Mouse (Mus musculus) midbrain, embryonic 16.5 days (tissue): Measurements from ENCODE around the gene Bloc1s4. TPM values are rescaled to one million over a fixed set of nuclear protein-coding genes. Genes with fewer than 3 reads are reported as not detected.

Experiments
- ATAC-seq: fragments of 200-750 bp; cut with Nextera tagmentation; 2 replicates; pipeline ENCODE4 v1.8.0; 2017; ENCODE audit warnings: moderate TSS enrichment
- H3K27ac ChIP-seq: fragments of 300-500 bp; sonication (generic); 2 replicates; pipeline ENCODE4 v1.5.1; 2014; ENCODE audit warnings: mild to moderate bottlenecking, low read length, mixed read lengths
- H3K27me3 ChIP-seq: fragments of 300-500 bp; sonication (generic); 2 replicates; pipeline ENCODE4 v1.6.1; 2014; ENCODE audit warnings: low read depth, low read length, mixed read lengths; ENCODE audit not compliant: control insufficient read depth, insufficient read depth
- H3K36me3 ChIP-seq: fragments of 300-500 bp; sonication (generic); 2 replicates; pipeline ENCODE4 v1.6.1; 2014; ENCODE audit warnings: mild to moderate bottlenecking, low read length, moderate library complexity, mixed read lengths; ENCODE audit not compliant: control insufficient read depth, insufficient read depth
- H3K4me1 ChIP-seq: fragments of 300-500 bp; sonication (generic); 2 replicates; pipeline ENCODE4 v1.6.1; 2014; ENCODE audit warnings: mild to moderate bottlenecking, low read length, mixed read lengths; ENCODE audit not compliant: control insufficient read depth, insufficient read depth
- H3K4me2 ChIP-seq: fragments of 300-500 bp; sonication (generic); 2 replicates; pipeline ENCODE4 v1.6.1; 2014; ENCODE audit warnings: mild to moderate bottlenecking, low read length, mixed read lengths
- H3K4me3 ChIP-seq: fragments of 300-500 bp; sonication (generic); 2 replicates; pipeline ENCODE4 v1.5.1; 2014; ENCODE audit warnings: low read depth, mild to moderate bottlenecking, low read length, moderate library complexity, mixed read lengths
- H3K9ac ChIP-seq: fragments of 300-500 bp; sonication (generic); 2 replicates; pipeline ENCODE4 v1.6.1; 2014; ENCODE audit warnings: low read depth, low read length, mixed read lengths
- H3K9me3 ChIP-seq: fragments of 300-500 bp; sonication (generic); replicated peaks from 2 replicates; pipeline ENCODE4 v1.6.1; 2014; ENCODE audit warnings: mild to moderate bottlenecking, low read length, mixed read lengths; ENCODE audit not compliant: control insufficient read depth, poor library complexity, severe bottlenecking
- WGBS: fragments of 180-500 bp; shearing (Covaris S2); extraction: QIAGEN DNeasy Blood & Tissue Kit; methylation state at CpG from one replicate; pipeline ENCODE4 v1.1.7; 2014; 5-methylcytosine and 5-hydroxymethylcytosine counted together
- polyA plus RNA-seq: library from polyadenylated mRNA; unstranded; fragments of >200 nt; fragmentation: Nextera tagmentation; extraction: Ambion mirVana; gene quantifications from 2 replicates; pipeline ENCODE4 v1.2.1, GENCODE M21; 2015

The Bloc1s4 gene
- polyA plus RNA-seq, 1 experiment from 2014 or later: 29.3 TPM

DNA sequence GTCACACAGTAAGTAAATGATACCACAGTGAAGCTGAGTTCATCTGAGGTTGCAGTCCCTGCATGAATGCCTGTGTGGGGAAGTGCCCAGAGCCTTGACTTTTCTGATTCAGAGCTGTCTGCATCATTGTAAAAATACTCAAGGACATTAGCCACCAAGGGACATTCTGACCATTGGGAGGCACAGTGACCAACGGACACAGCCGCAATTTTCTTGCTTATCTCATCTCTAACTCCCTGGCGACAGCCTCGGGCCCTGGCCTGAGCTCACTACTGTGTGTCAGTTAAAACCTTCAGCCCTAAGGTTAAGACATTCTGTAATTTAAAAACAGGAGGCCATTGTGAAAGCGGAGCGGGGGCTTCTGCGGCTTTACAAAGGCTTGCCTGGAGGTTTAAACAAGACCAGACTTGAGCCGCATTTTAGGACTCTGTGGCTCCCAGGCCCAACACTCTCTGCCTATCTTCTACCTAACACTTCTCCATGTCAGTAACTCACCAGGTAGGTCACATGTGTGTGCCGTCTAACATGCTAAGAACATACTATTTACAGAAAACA, 27.6 kb upstream of the Bloc1s4 start:
- Histone ChIP-seq H3K4me1 (no peaks in the 10 kb centered on the region), H3K4me2 (no peak overlapping the region), H3K9ac (no peak overlapping the region), H3K36me3 (no peaks in the 10 kb centered on the region), H3K9me3 (no peaks in the 10 kb centered on the region; the same call in 1 of the 2 replicates), H3K27me3 (no peaks in the 10 kb centered on the region), H3K4me3 (no peak overlapping the region), H3K27ac (no peak overlapping the region)
- WGBS: 24% methylated on average over 9 of the region's 9 CpGs
- ATAC-seq: no peak

GRCm38 (mm10) chr5:36775317-36775716, 26.9 kb upstream of the Bloc1s4 start:
- Histone ChIP-seq H3K9ac (no peak overlapping the region), H3K4me1 (no peaks in the 10 kb centered on the region), H3K27ac (no peak overlapping the region), H3K4me3 (no peak overlapping the region), H3K36me3 (no peaks in the 10 kb centered on the region), H3K9me3 (no peaks in the 10 kb centered on the region), H3K4me2 (no peak overlapping the region), H3K27me3 (no peaks in the 10 kb centered on the region)
- 84% methylated on average over 2 of the region's 2 CpGs for WGBS
- no peak for ATAC-seq

GRCm38 (mm10) chr5:36772586-36772985, 24.1 kb upstream of the Bloc1s4 start:
- H3K4me2 ChIP-seq: no peak overlapping the region
- no peak for ATAC-seq
- WGBS: 75% methylated on average over 5 of the region's 5 CpGs
- H3K36me3 ChIP-seq: no peaks in the 10 kb centered on the region
- H3K4me3 ChIP-seq: no peak overlapping the region
- H3K9ac ChIP-seq: no peak overlapping the region
- H3K9me3 ChIP-seq: no peaks in the 10 kb centered on the region
- H3K27ac ChIP-seq: no peak overlapping the region
- H3K4me1 ChIP-seq: peaks cover 1% of the 10 kb centered on the region; the same call in 1 of the 2 replicates
- no peaks in the 10 kb centered on the region for H3K27me3 ChIP-seq

DNA sequence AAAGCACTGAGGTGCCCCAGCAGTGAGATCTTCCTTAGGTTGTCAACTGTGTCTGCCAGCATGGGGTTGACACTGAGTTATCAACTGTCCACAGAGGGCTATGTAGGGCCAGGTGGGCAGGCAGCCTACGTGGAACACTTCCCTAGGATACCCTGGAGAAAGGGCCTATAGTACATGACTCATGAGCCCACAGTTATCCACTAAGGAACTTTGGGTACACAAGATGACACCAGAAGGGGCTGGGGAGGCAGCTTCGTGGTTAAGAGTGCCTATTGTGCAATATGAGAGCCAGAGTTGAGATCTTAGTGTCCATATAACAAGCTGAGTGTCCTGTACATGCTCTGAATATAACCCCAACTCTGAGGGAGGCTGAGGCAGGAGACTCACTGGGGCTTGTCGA, 21.2 kb upstream of the Bloc1s4 start:
- Histone ChIP-seq H3K36me3 (no peaks in the 10 kb centered on the region), H3K4me2 (no peak overlapping the region), H3K4me3 (no peak overlapping the region), H3K9me3 (no peaks in the 10 kb centered on the region), H3K27ac (no peak overlapping the region), H3K9ac (no peak overlapping the region), H3K4me1 (peaks cover 9% of the 10 kb centered on the region), H3K27me3 (no peaks in the 10 kb centered on the region)
- no peak for ATAC-seq
- WGBS: 78% methylated on average over 3 of the region's 3 CpGs

DNA sequence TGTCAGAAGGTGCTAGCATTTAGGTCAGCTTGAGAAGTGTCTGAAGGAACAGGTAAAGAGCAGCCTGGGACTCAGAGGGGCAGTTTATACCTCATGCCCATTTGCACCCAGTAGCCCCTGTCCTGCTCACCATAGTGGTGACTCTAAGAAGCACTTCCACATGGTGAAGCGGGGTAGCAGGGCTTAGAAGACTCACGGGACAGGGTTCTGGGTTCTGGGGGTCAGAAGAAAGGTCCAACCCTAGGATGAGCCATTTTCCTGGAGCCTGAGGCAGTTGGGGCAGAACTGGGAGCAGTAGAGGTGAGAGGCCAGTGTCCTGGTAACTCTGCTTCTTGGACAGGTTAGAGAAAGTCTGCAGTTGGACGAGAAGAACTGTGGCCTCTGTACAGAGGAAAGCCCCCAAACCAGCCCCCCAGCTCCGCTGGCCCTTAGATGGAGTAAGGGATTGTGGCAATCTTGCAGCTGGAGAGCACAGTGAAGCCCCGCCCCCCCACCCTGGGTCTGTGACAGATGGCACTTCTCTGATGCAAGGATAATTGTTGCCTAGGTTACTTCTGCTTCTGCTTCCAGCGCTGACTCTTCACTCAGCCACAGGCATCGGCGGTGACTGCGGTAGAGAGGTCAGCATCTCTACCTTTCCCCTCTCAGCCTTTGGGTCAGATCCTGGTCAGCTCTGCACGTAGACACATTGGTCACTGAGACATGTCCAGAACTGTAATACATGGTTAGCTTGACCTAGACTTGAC, 18.7 kb upstream of the Bloc1s4 start:
- peak; percentile 76; the same call in 1 of the 2 replicates for ATAC-seq

GRCm38 (mm10) chr5:36759848-36760247, 11.4 kb upstream of the Bloc1s4 start:
- no peaks in the 10 kb centered on the region for H3K36me3 ChIP-seq
- H3K27me3 ChIP-seq: no peaks in the 10 kb centered on the region
- H3K9me3 ChIP-seq: no peaks in the 10 kb centered on the region
- no peak overlapping the region for H3K4me3 ChIP-seq
- H3K9ac ChIP-seq: no peak overlapping the region
- 79% methylated on average over 4 of the region's 4 CpGs for WGBS
- no peak for ATAC-seq
- no peaks in the 10 kb centered on the region for H3K4me1 ChIP-seq
- H3K4me2 ChIP-seq: no peak overlapping the region
- no peak overlapping the region for H3K27ac ChIP-seq

More for the DNA sequence above, 18.7 kb upstream of the Bloc1s4 start:
- 18% methylated on average over 10 of the region's 10 CpGs for WGBS
- no peak overlapping the region for H3K9ac ChIP-seq
- no peaks in the 10 kb centered on the region for H3K27me3 ChIP-seq
- no peaks in the 10 kb centered on the region for H3K9me3 ChIP-seq
- no peak overlapping the region for H3K4me3 ChIP-seq
- 0 out of 2 replicates have a peak overlapping the region, but pooled peaks have one; percentile 33 for H3K27ac ChIP-seq
- no peak overlapping the region for H3K4me2 ChIP-seq
- H3K36me3 ChIP-seq: no peaks in the 10 kb centered on the region
- H3K4me1 ChIP-seq: peaks cover 9% of the 10 kb centered on the region

- ATAC-seq: no peak
- WGBS: 68% methylated on average over 5 of the region's 5 CpGs
These were observed 8.6 kb upstream of the Bloc1s4 start for GRCm38 (mm10) chr5:36757033-36757432.

GRCm38 (mm10) chr5:36750119-36751078, 1.9 kb upstream of the Bloc1s4 start:
- 76% methylated on average over 9 of the region's 9 CpGs for WGBS
- H3K27me3 ChIP-seq: no peaks in the 10 kb centered on the region
- peaks cover 16% of the 10 kb centered on the region for H3K4me1 ChIP-seq
- no peak overlapping the region for H3K4me2 ChIP-seq
- H3K36me3 ChIP-seq: no peaks in the 10 kb centered on the region
- H3K9me3 ChIP-seq: no peaks in the 10 kb centered on the region
- no peak overlapping the region for H3K4me3 ChIP-seq
- H3K9ac ChIP-seq: no peak overlapping the region
- no peak for ATAC-seq
- H3K27ac ChIP-seq: no peak overlapping the region

More at GRCm38 (mm10) chr5:36757033-36757432, 8.6 kb upstream of the Bloc1s4 start:
- Histone ChIP-seq H3K9me3 (no peaks in the 10 kb centered on the region), H3K27me3 (no peaks in the 10 kb centered on the region), H3K4me3 (no peak overlapping the region), H3K27ac (no peak overlapping the region), H3K9ac (no peak overlapping the region), H3K4me1 (no peaks in the 10 kb centered on the region), H3K36me3 (no peaks in the 10 kb centered on the region), H3K4me2 (no peak overlapping the region)
